Mouse (Mus musculus): ENCODE data around the gene Tmem176b.

The Tmem176b gene

GRCm38 (mm10) chr6:48785189-48785588 lies 56.1 kb downstream of the Tmem176b start:
- DNase-seq, result no peak

DNA sequence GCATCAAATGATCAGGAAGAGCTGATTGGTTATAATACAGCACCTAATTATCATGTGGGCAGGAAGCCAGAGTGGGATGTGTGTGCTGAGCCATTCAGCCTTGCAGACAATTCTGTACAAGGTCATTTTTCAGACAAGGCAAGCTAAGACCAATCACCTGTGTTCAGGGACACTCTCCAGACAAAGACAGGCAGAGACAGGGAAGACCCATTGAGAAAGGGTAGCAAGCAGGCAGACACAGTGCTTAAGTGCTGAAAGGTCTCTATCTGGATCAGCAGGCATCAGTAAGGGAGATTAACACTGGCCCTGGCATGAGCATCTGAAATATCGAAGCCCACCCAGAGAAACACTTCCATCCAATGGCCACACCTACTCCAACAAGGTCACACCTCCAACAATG lies 56.9 kb downstream of the Tmem176b start:
- DNase-seq, result no peak

All from cerebellum, postnatal 14 days (tissue).